Mouse (Mus musculus) heart, embryonic 12.5 days (tissue): ENCODE data around the gene Atxn10. TPM values are rescaled to one million over a fixed set of nuclear protein-coding genes. Genes with fewer than 3 reads are reported as not detected.

Source experiments
- ATAC-seq: fragments of 200-750 bp; cut with Nextera tagmentation; 2 replicates; pipeline ENCODE4 v1.8.0; 2017; ENCODE audit warnings: moderate TSS enrichment, moderate library complexity; ENCODE audit not compliant: insufficient number of reproducible peaks, low FRiP score
- H3K27ac ChIP-seq: fragments of 300-500 bp; sonication (generic); 2 replicates; pipeline ENCODE4 v1.5.1; 2016; ENCODE audit warnings: mild to moderate bottlenecking, moderate library complexity; ENCODE audit not compliant: poor library complexity, severe bottlenecking
- H3K27me3 ChIP-seq: fragments of 300-500 bp; sonication (generic); replicated peaks from 2 replicates; pipeline ENCODE4 v1.6.1; 2016; ENCODE audit warnings: mild to moderate bottlenecking, moderate library complexity
- H3K36me3 ChIP-seq: fragments of 300-500 bp; sonication (generic); 2 replicates; pipeline ENCODE4 v1.6.1; 2016; ENCODE audit warnings: mild to moderate bottlenecking, moderate library complexity
- H3K4me1 ChIP-seq: fragments of 300-500 bp; sonication (generic); replicated peaks from 2 replicates; pipeline ENCODE4 v1.6.1; 2016; ENCODE audit warnings: mild to moderate bottlenecking
- H3K4me2 ChIP-seq: fragments of 300-500 bp; sonication (generic); 2 replicates; pipeline ENCODE4 v1.6.1; 2016; ENCODE audit warnings: mild to moderate bottlenecking, moderate library complexity
- H3K4me3 ChIP-seq: fragments of 300-500 bp; sonication (generic); 2 replicates; pipeline ENCODE4 v1.5.1; 2016; ENCODE audit warnings: mild to moderate bottlenecking
- H3K9ac ChIP-seq: fragments of 300-500 bp; sonication (generic); 2 replicates; pipeline ENCODE4 v1.6.1; 2016; ENCODE audit warnings: mild to moderate bottlenecking, moderate library complexity
- H3K9me3 ChIP-seq: fragments of 300-500 bp; sonication (generic); replicated peaks from 2 replicates; pipeline ENCODE4 v1.6.1; 2016; ENCODE audit warnings: mild to moderate bottlenecking, moderate library complexity
- WGBS: fragments of 180-500 bp; shearing (Covaris S2); methylation state at CpG from one replicate; pipeline ENCODE4 v1.1.7; 2016; 5-methylcytosine and 5-hydroxymethylcytosine counted together
- polyA plus RNA-seq: library from polyadenylated mRNA; unstranded; fragments of >200 nt; fragmentation: Nextera tagmentation; extraction: Ambion mirVana; gene quantifications from 2 replicates; pipeline ENCODE4 v1.2.1, GENCODE M21; 2016

Gene Atxn10
- polyA plus RNA-seq = 240 and 241 TPM in 2 replicates

DNA sequence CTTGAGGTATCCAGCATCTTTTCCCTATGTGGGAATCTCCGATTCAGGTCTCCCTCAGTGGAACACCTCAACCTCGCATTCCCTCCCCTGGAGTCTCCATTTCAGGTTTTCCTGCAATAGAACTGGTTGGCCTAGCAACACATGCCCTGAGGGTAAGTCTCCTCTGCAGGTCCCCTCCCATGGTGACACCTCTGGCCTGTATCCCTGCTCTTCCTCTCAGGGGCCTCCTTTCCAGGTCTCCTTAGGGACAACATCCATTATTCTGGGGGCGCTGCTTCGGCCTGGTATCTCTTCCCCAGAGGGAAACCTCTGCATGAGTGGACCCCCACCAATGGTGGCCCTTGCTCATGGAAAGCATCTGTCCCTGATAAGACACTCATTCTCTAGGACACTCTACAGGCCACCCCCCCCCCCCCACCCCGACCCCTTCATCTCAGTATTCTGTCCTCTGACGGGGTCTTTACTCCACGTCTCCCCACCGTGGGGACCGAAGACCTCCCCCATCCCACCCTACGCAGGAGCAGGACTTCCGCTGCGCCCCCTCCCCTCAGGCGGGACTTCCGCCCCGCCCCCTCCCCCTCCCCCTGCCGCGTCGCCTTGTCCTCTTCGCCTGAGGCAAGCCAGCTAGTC, at the start of gene Atxn10:
Atxn10 (plus strand) TSS at position 575 of the 630 bp plus-strand sequence.
- no peaks in the 10 kb centered on the region; the same call in 1 of the 2 replicates for H3K36me3 ChIP-seq
- peak within 1 kb of the TSS; percentile 95 for H3K9ac ChIP-seq
- no peaks in the 10 kb centered on the region for H3K27me3 ChIP-seq
- ATAC-seq = no peak
- peaks cover 18% of the 10 kb centered on the region for H3K4me1 ChIP-seq
- peak within 1 kb of the TSS; percentile 97 for H3K27ac ChIP-seq
- 12% methylated on average over 13 of the region's 19 CpGs for whole genome bisulfite sequencing
- H3K4me2 ChIP-seq = peak within 1 kb of the TSS; percentile 68
- peak within 1 kb of the TSS; percentile 93 for H3K4me3 ChIP-seq
- H3K9me3 ChIP-seq = no peaks in the 10 kb centered on the region

DNA sequence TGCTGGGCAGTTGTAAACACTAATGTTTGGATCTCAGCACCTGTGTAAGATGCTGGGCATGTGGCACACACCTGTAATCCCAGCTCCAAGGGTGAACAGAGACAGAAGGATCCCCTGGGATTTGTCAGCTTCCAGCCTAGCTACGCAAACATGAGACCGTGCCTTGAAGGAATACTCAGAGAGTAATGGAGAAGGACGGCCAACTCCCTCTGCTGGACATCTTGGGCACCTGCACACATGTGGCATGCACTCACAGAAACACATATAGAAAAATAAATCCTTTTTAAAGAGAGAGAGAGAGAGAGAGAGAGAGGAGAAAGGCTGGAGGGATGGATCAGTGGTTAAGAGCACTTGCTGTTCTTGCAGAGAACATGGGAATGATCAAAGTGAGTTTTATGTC, 41.4 kb upstream of the Atxn10 start:
- no peak overlapping the region for H3K4me3 ChIP-seq
- no peak for ATAC-seq
- H3K36me3 ChIP-seq = no peaks in the 10 kb centered on the region
- no peak overlapping the region for H3K9ac ChIP-seq
- H3K27me3 ChIP-seq = peaks cover 5% of the 10 kb centered on the region; the same call in 1 of the 2 replicates
- H3K27ac ChIP-seq = no peak overlapping the region
- H3K4me2 ChIP-seq = no peak overlapping the region
- WGBS = 85% methylated on average over 3 of the region's 3 CpGs
- H3K9me3 ChIP-seq = no peaks in the 10 kb centered on the region
- peaks cover 23% of the 10 kb centered on the region for H3K4me1 ChIP-seq

DNA sequence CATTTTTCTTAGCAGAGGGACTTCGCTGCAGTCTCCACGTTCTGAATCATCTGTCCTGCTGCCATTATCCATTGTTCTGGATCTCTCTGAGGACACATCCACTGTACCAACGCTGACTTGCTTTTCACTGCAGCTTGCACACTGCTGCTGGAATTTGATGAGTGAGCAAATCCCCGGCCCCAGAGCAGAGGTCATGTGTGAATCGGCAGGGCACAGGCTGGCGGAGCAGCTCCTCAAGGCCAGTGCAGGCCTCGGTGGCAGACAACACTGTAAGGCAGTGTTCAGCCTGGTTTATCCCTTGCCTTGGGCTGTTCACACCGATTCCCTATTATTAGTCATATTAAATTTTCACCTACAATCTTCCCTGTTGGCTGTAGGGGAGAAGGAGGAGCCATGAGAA, 40.5 kb upstream of the Atxn10 start:
- no peak overlapping the region for H3K4me3 ChIP-seq
- no peak overlapping the region for H3K27ac ChIP-seq
- no peaks in the 10 kb centered on the region for H3K9me3 ChIP-seq
- H3K36me3 ChIP-seq = no peaks in the 10 kb centered on the region
- 58% methylated on average over 8 of the region's 8 CpGs for WGBS
- peaks cover 5% of the 10 kb centered on the region; the same call in 1 of the 2 replicates for H3K27me3 ChIP-seq
- H3K4me2 ChIP-seq = no peak overlapping the region
- no peak overlapping the region for H3K9ac ChIP-seq
- peaks cover 23% of the 10 kb centered on the region for H3K4me1 ChIP-seq
- ATAC-seq = no peak

DNA sequence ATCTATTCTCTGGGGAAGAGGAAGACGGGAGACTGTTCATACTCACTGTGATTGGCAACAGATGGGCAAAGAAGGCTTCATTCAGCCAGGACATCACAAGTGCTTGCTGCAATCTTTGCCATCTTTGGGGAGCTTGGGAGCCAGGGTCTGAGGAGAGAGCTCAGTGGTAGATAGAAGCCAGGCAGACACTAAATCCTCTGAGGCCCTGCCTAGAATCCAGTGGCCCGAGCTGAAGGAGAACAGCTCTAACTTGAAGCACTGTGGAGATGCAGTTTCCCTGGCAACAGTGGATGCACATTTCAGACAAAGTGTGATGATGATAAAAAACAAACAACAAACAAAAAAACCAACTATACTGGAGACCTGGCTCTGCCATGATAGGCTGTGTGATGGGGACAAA, 40.1 kb upstream of the Atxn10 start:
- Histone ChIP-seq H3K27me3 (peaks cover 5% of the 10 kb centered on the region; the same call in 1 of the 2 replicates), H3K9me3 (no peaks in the 10 kb centered on the region), H3K4me2 (no peak overlapping the region), H3K4me3 (no peak overlapping the region), H3K36me3 (no peaks in the 10 kb centered on the region), H3K27ac (no peak overlapping the region), H3K4me1 (peaks cover 23% of the 10 kb centered on the region), H3K9ac (no peak overlapping the region)
- 61% methylated on average over 2 of the region's 2 CpGs for WGBS
- ATAC-seq = no peak

DNA sequence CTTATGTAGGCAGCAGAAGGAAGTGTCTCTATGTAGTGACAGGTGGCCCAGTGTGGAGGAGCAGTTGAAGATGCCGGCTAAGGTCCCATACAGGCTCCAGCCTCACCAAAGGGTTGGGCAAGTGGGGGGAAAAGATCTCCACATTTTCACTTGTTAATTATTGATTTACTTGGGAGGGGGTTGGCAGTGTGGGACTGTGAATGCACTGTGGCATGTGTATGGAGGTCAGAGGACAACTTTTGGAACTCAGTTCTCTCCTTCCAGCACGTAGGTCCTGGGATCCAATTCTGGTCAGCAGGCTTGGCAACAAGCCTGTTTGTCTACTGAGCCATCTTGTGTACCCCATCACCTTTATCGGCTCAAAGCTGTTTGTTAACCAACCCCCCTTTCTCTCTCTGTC, 39.5 kb upstream of the Atxn10 start:
- no peak overlapping the region for H3K9ac ChIP-seq
- H3K27ac ChIP-seq = no peak overlapping the region
- H3K4me2 ChIP-seq = no peak overlapping the region
- H3K36me3 ChIP-seq = no peaks in the 10 kb centered on the region
- no peak for ATAC-seq
- 81% methylated on average over 3 of the region's 3 CpGs for WGBS
- H3K9me3 ChIP-seq = 0 out of 2 replicates have a peak, but pooled peaks cover under 1% of the 10 kb centered on the region
- no peak overlapping the region for H3K4me3 ChIP-seq
- peaks cover 5% of the 10 kb centered on the region; the same call in 1 of the 2 replicates for H3K27me3 ChIP-seq
- peaks cover 23% of the 10 kb centered on the region for H3K4me1 ChIP-seq

DNA sequence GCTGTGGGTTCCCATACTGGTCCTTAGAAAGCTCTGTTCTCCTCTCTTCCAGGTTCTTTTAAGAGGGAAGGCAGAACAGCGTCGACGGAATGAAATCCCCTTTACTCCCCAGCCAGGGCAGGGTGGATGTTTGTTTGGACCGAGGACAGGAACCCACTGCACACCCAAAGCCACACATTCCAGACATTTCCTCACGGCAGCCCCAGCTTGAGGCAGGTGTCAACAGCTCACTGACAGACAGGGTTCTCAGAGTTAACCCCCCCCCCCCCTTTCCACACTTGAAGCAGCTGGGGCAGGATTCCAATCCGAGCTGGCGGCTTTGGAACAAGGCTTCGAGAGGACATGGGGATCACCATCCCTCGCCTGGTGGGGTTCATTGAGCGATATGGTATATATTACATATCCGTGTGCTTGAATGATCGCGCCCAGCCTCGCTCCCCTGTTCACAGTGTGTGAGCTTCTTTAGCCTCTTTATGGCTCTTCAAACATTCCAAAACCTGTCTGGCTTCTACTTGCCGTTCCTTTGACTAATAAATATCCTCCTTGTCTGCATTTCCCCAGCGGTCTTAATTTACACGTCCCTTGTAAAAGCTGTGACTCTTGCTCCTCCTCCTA, 37.8 kb upstream of the Atxn10 start:
- WGBS = 34% methylated on average over 17 of the region's 17 CpGs
- Histone ChIP-seq H3K9me3 (0 out of 2 replicates have a peak, but pooled peaks cover 3% of the 10 kb centered on the region), H3K4me1 (peaks cover 23% of the 10 kb centered on the region), H3K4me3 (peak overlapping the region; percentile 12; the same call in 1 of the 2 replicates), H3K36me3 (no peaks in the 10 kb centered on the region), H3K4me2 (peak overlapping the region; percentile 55), H3K27me3 (peaks cover 5% of the 10 kb centered on the region; the same call in 1 of the 2 replicates), H3K9ac (no peak overlapping the region), H3K27ac (no peak overlapping the region)
- ATAC-seq = no peak

DNA sequence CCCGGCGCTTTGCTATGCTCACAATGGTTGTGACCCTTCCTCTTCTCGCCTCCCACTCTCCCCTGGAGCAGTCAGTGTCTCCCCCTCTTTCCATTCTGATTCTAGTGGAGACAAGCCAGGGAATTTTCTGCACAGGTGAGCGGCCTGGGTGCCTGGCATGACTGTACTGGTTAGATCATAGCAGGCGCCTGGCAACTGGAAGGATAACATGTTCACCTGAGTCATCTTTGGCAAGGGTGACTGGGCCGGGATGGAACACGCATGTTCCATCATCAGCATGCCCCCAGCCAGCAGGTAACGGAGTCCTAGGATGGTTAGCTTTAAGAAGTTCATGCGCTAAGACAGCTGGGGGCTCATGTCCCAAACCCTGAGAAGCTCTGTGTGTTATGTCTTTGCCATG, 37.1 kb upstream of the Atxn10 start:
- Histone ChIP-seq H3K9me3 (peaks cover 4% of the 10 kb centered on the region; the same call in 1 of the 2 replicates), H3K4me3 (no peak overlapping the region), H3K9ac (no peak overlapping the region), H3K36me3 (no peaks in the 10 kb centered on the region), H3K27ac (no peak overlapping the region), H3K4me1 (peaks cover 23% of the 10 kb centered on the region), H3K27me3 (peaks cover 5% of the 10 kb centered on the region; the same call in 1 of the 2 replicates), H3K4me2 (peak overlapping the region; percentile 55; the same call in 1 of the 2 replicates)
- ATAC-seq = no peak
- WGBS = 83% methylated on average over 9 of the region's 9 CpGs

DNA sequence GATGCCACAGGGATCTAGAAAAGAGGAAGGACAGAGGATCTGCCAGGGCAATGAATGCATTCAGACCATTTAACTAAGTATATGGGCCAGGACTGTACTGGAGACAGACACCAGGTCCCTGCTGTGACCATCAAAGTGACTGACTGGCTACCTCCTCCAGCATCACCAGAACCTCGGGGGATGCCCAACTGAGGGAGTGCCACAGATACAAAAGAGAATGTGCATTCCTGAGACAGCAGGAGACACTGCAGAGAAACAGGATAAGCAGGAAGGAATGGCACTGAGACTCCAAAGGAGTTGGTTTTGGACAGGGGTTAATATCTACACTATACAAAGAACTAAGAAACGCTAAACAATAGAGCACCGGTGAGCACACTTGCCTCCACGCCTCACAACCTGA, 32.8 kb upstream of the Atxn10 start:
- Histone ChIP-seq H3K4me1 (peaks cover 8% of the 10 kb centered on the region), H3K36me3 (no peaks in the 10 kb centered on the region), H3K27ac (no peak overlapping the region), H3K9me3 (peaks cover 9% of the 10 kb centered on the region; the same call in 1 of the 2 replicates), H3K4me2 (no peak overlapping the region), H3K4me3 (no peak overlapping the region), H3K27me3 (peaks cover 5% of the 10 kb centered on the region; the same call in 1 of the 2 replicates), H3K9ac (no peak overlapping the region)
- WGBS = 73% methylated on average over 4 of the region's 4 CpGs
- no peak for ATAC-seq

DNA sequence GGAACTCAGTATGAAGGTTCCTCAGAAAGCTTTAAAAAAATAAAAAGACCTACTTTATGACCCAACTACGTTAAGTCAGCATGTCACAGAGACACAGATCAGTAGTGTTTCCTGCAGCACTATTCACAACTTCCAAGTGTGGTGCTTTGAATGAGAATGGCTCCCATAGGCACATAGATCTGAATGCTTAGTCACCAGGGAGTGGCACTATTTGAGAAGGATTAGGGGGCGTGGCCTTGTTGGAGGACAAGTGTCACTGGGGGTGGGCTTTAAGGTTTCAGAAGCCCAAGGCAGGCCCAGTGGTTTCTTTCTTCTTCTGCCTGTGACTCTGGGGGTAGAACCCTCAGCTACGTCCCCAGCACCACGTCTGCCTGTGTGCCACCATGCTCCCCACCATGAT, 32.1 kb upstream of the Atxn10 start:
- no peak overlapping the region for H3K27ac ChIP-seq
- no peak overlapping the region for H3K4me3 ChIP-seq
- H3K9ac ChIP-seq = no peak overlapping the region
- ATAC-seq = no peak
- H3K27me3 ChIP-seq = peaks cover 5% of the 10 kb centered on the region; the same call in 1 of the 2 replicates
- no peak overlapping the region for H3K4me2 ChIP-seq
- WGBS = 88% methylated on average over 4 of the region's 4 CpGs
- no peaks in the 10 kb centered on the region for H3K36me3 ChIP-seq
- H3K4me1 ChIP-seq = peaks cover under 1% of the 10 kb centered on the region
- H3K9me3 ChIP-seq = peaks cover 9% of the 10 kb centered on the region; the same call in 1 of the 2 replicates

DNA sequence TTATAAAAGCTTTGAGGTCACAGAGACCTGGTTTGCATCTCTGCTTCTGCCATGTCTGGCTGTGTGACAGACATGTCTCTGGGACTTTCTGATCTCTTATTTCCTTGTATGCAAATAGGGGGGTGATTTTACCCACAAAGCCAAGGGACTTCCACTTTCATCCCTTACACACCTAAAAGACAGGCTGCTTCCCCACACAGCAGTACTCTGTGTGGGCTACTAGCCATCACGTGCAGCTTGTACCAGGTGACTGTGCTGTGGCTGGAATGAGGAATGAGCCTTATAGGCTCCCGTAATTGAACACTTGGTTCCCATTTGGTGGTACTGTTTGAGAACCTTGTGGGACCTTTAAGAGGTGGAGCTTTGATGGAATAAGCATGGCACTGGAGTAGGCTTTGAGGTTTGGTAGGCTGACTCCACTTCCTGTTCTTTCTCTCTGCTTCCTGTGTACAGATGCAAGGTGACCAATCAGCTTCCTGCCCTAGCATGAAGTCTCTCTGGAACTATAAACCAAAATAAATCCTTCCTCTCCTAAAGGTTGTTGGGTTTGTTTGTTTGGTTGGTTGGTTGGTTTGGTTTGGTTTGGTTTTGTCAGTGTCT, 28.9 kb upstream of the Atxn10 start:
- no peak overlapping the region for H3K4me2 ChIP-seq
- no peak for ATAC-seq
- 91% methylated on average over 2 of the region's 2 CpGs for WGBS
- H3K27ac ChIP-seq = no peak overlapping the region
- peaks cover 3% of the 10 kb centered on the region for H3K27me3 ChIP-seq
- no peak overlapping the region for H3K4me3 ChIP-seq
- no peaks in the 10 kb centered on the region for H3K36me3 ChIP-seq
- no peaks in the 10 kb centered on the region for H3K4me1 ChIP-seq
- H3K9ac ChIP-seq = no peak overlapping the region
- peaks cover 5% of the 10 kb centered on the region; the same call in 1 of the 2 replicates for H3K9me3 ChIP-seq

DNA sequence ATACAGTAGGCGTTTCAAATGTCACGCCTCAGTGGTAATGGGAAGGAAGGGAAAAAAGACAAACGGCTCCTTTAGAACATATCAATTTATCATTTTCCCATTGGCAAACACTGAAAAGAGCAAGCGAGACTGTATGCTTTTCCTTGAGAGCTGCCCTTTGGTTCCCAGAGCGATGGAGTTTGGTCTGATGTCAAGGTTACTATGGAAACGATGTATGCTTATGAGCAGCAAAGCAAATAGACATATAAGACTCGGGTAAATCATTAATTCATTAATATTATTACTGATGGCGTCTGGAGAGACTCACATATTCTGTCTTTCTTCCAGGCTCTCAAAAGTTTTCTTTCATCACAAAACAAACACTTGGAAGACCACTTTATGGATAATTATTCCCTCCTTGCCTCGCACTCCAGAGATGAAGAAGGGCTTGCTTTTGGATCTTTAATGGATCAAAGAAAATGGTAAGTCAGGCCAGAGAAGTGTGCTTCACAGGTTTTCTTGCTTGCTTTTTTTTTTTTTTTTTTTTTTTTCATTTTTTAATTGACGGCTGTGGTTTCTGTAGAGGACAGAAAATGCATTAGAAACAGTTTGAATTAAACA, 24.9 kb upstream of the Atxn10 start:
- peaks cover 28% of the 10 kb centered on the region for H3K27me3 ChIP-seq
- no peak overlapping the region for H3K4me3 ChIP-seq
- H3K36me3 ChIP-seq = no peaks in the 10 kb centered on the region
- 76% methylated on average over 10 of the region's 10 CpGs for WGBS
- ATAC-seq = no peak
- H3K9me3 ChIP-seq = 0 out of 2 replicates have a peak, but pooled peaks cover 2% of the 10 kb centered on the region
- no peaks in the 10 kb centered on the region for H3K4me1 ChIP-seq
- H3K4me2 ChIP-seq = no peak overlapping the region
- H3K9ac ChIP-seq = no peak overlapping the region
- H3K27ac ChIP-seq = no peak overlapping the region
